Mouse (Mus musculus) forebrain, embryonic 11.5 days (tissue): ENCODE measurements at regions not wholly inside any gene's neighbourhood (a gene's known extent, or its start where the extent isn't known, plus 50 kb on each side); places are given as distances from the start of the nearest gene placed in this dataset.

ENCODE experiments used
- ATAC-seq: fragments of 200-750 bp; cut with Nextera tagmentation; replicated peaks from 2 replicates; pipeline ENCODE4 v1.8.0; 2017; ENCODE audit warnings: moderate TSS enrichment; ENCODE audit not compliant: low FRiP score
- DNase-seq: peaks from one replicate; pipeline ENCODE4 v3.0.0-alpha.2; 2017; ENCODE audit warnings: low spot score
- H3K27ac ChIP-seq: fragments of 300-500 bp; sonication (generic); 2 replicates; pipeline ENCODE4 v1.5.1; 2014; ENCODE audit warnings: low read depth, low read length
- H3K27me3 ChIP-seq: fragments of 300-500 bp; sonication (generic); 2 replicates; pipeline ENCODE4 v1.6.1; 2014; ENCODE audit warnings: mild to moderate bottlenecking, low read length, mixed read lengths; ENCODE audit not compliant: control insufficient read depth, insufficient read depth
- H3K36me3 ChIP-seq: fragments of 300-500 bp; sonication (generic); 2 replicates; pipeline ENCODE4 v1.6.1; 2014; ENCODE audit warnings: mild to moderate bottlenecking, low read length, moderate library complexity, mixed read lengths; ENCODE audit not compliant: control insufficient read depth, insufficient read depth
- H3K4me1 ChIP-seq: fragments of 300-500 bp; sonication (generic); replicated peaks from 2 replicates; pipeline ENCODE4 v1.6.1; 2014; ENCODE audit warnings: low read length, mixed read lengths; ENCODE audit not compliant: control insufficient read depth, insufficient read depth
- H3K4me2 ChIP-seq: fragments of 300-500 bp; sonication (generic); 2 replicates; pipeline ENCODE4 v1.6.1; 2014; ENCODE audit warnings: low read depth, mild to moderate bottlenecking, low read length, moderate library complexity, mixed read lengths; ENCODE audit not compliant: severe bottlenecking
- H3K4me3 ChIP-seq: fragments of 300-500 bp; sonication (generic); 2 replicates; pipeline ENCODE4 v1.5.1; 2014; ENCODE audit warnings: low read depth, low read length
- H3K9ac ChIP-seq: fragments of 300-500 bp; sonication (generic); 2 replicates; pipeline ENCODE4 v1.6.1; 2014; ENCODE audit warnings: low read length
- H3K9me3 ChIP-seq: fragments of 300-500 bp; sonication (generic); 2 replicates; pipeline ENCODE4 v1.6.1; 2016; ENCODE audit warnings: low read length, mixed read lengths; ENCODE audit not compliant: control insufficient read depth
- WGBS: fragments of 180-500 bp; shearing (Covaris S2); extraction: QIAGEN DNeasy Blood & Tissue Kit; methylation state at CpG from one replicate; pipeline ENCODE4 v1.1.7; 2014; 5-methylcytosine and 5-hydroxymethylcytosine counted together

GRCm38 (mm10) chr11:79784071-79784470, 178.1 kb downstream of the Utp6 start:
- Histone ChIP-seq H3K27ac (no peak overlapping the region), H3K4me2 (no peak overlapping the region), H3K9ac (no peak overlapping the region), H3K9me3 (no peaks in the 10 kb centered on the region), H3K4me3 (no peak overlapping the region), H3K4me1 (no peaks in the 10 kb centered on the region; the same call in 1 of the 2 replicates), H3K36me3 (no peaks in the 10 kb centered on the region), H3K27me3 (no peaks in the 10 kb centered on the region)
- ATAC-seq (no peak), DNase-seq (no peak)
- 59% methylated on average over 3 of the region's 3 CpGs for WGBS

GRCm38 (mm10) chr11:79781966-79782365, 180.2 kb downstream of the Utp6 start:
- Histone ChIP-seq H3K4me2 (no peak overlapping the region), H3K4me3 (no peak overlapping the region), H3K27ac (no peak overlapping the region), H3K9me3 (no peaks in the 10 kb centered on the region), H3K27me3 (no peaks in the 10 kb centered on the region), H3K4me1 (no peaks in the 10 kb centered on the region; the same call in 1 of the 2 replicates), H3K36me3 (no peaks in the 10 kb centered on the region), H3K9ac (no peak overlapping the region)
- no peak for ATAC-seq
- WGBS, result 60% methylated on average over 5 of the region's 5 CpGs
- no peak for DNase-seq

GRCm38 (mm10) chr11:79779756-79780155, 182.4 kb downstream of the Utp6 start:
- Histone ChIP-seq H3K9me3 (no peaks in the 10 kb centered on the region), H3K4me2 (no peak overlapping the region), H3K4me1 (no peaks in the 10 kb centered on the region; the same call in 1 of the 2 replicates), H3K4me3 (no peak overlapping the region), H3K9ac (no peak overlapping the region), H3K36me3 (no peaks in the 10 kb centered on the region), H3K27me3 (no peaks in the 10 kb centered on the region), H3K27ac (no peak overlapping the region)
- no peak for DNase-seq
- 12% methylated on average over 5 of the region's 5 CpGs for WGBS
- no peak for ATAC-seq

GRCm38 (mm10) chr11:79778522-79778921, 183.7 kb downstream of the Utp6 start:
- H3K27ac ChIP-seq, result no peak overlapping the region
- H3K4me2 ChIP-seq, result no peak overlapping the region
- H3K9ac ChIP-seq, result no peak overlapping the region
- no peak for DNase-seq
- H3K4me1 ChIP-seq, result no peaks in the 10 kb centered on the region; the same call in 1 of the 2 replicates
- WGBS, result 86% methylated on average over 5 of the region's 5 CpGs
- no peak overlapping the region for H3K4me3 ChIP-seq
- no peaks in the 10 kb centered on the region for H3K36me3 ChIP-seq
- no peak for ATAC-seq
- no peaks in the 10 kb centered on the region for H3K27me3 ChIP-seq
- no peaks in the 10 kb centered on the region for H3K9me3 ChIP-seq

- DNase-seq (no peak), ATAC-seq (no peak)
- H3K27me3 ChIP-seq, result no peaks in the 10 kb centered on the region
Observed at GRCm38 (mm10) chr11:79777988-79778387, 184.2 kb downstream of the Utp6 start.

GRCm38 (mm10) chr11:79776577-79776976, 185.6 kb downstream of the Rab11fip4 start:
- ATAC-seq, result no peak
- Histone ChIP-seq H3K4me2 (no peak overlapping the region), H3K9ac (no peak overlapping the region), H3K27me3 (no peaks in the 10 kb centered on the region), H3K4me1 (no peaks in the 10 kb centered on the region; the same call in 1 of the 2 replicates), H3K4me3 (no peak overlapping the region), H3K9me3 (no peaks in the 10 kb centered on the region), H3K36me3 (no peaks in the 10 kb centered on the region), H3K27ac (no peak overlapping the region)
- no peak for DNase-seq
- WGBS, result 18% methylated on average over 6 of the region's 6 CpGs

More at GRCm38 (mm10) chr11:79777988-79778387, 184.2 kb downstream of the Utp6 start:
- no peak overlapping the region for H3K27ac ChIP-seq
- 77% methylated on average over 2 of the region's 2 CpGs for WGBS
- H3K36me3 ChIP-seq, result no peaks in the 10 kb centered on the region
- H3K9ac ChIP-seq, result no peak overlapping the region
- no peaks in the 10 kb centered on the region; the same call in 1 of the 2 replicates for H3K4me1 ChIP-seq
- no peak overlapping the region for H3K4me3 ChIP-seq
- no peak overlapping the region for H3K4me2 ChIP-seq
- H3K9me3 ChIP-seq, result no peaks in the 10 kb centered on the region

- ATAC-seq (no peak), DNase-seq (no peak)
- H3K4me3 ChIP-seq, result no peak overlapping the region
- no peak overlapping the region for H3K9ac ChIP-seq
- WGBS, result 86% methylated on average over 1 of the region's 1 CpGs
- no peaks in the 10 kb centered on the region for H3K4me1 ChIP-seq
- H3K4me2 ChIP-seq, result no peak overlapping the region
- H3K27ac ChIP-seq, result no peak overlapping the region
- H3K9me3 ChIP-seq, result no peaks in the 10 kb centered on the region
- H3K36me3 ChIP-seq, result no peaks in the 10 kb centered on the region
- no peaks in the 10 kb centered on the region for H3K27me3 ChIP-seq
Observed at GRCm38 (mm10) chr11:79773755-79774154, 182.7 kb downstream of the Rab11fip4 start.

GRCm38 (mm10) chr11:79771431-79771830, 180.4 kb downstream of the Rab11fip4 start:
- H3K9me3 ChIP-seq, result no peaks in the 10 kb centered on the region
- 59% methylated on average over 3 of the region's 3 CpGs for WGBS
- H3K36me3 ChIP-seq, result no peaks in the 10 kb centered on the region
- H3K27me3 ChIP-seq, result no peaks in the 10 kb centered on the region
- no peak overlapping the region for H3K4me3 ChIP-seq
- ATAC-seq (no peak), DNase-seq (no peak)
- no peaks in the 10 kb centered on the region for H3K4me1 ChIP-seq
- no peak overlapping the region for H3K4me2 ChIP-seq
- no peak overlapping the region for H3K9ac ChIP-seq
- H3K27ac ChIP-seq, result no peak overlapping the region

- H3K9ac ChIP-seq, result no peak overlapping the region
- H3K27me3 ChIP-seq, result no peaks in the 10 kb centered on the region
- H3K4me1 ChIP-seq, result no peaks in the 10 kb centered on the region
- H3K36me3 ChIP-seq, result no peaks in the 10 kb centered on the region
- no peak overlapping the region for H3K4me2 ChIP-seq
- no peak overlapping the region for H3K4me3 ChIP-seq
- 94% methylated on average over 5 of the region's 5 CpGs for WGBS
- H3K9me3 ChIP-seq, result no peaks in the 10 kb centered on the region
- DNase-seq (no peak), ATAC-seq (no peak)
- H3K27ac ChIP-seq, result no peak overlapping the region
Observed at GRCm38 (mm10) chr11:79767111-79767510, 176.1 kb downstream of the Rab11fip4 start.
